Mouse (Mus musculus): ENCODE measurements at regions not wholly inside any gene's neighbourhood (a gene's known extent, or its start where the extent isn't known, plus 50 kb on each side); places are given as distances from the start of the nearest gene placed in this dataset.

GRCm38 (mm10) chr5:39181616-39182402 lies 305.2 kb upstream of the Clnk start:
- H3K9me3 ChIP-seq (replicated peaks; ENCODE audit: insufficient read depth, low read length): no peaks in the 10 kb centered on the region
- no peaks in the 10 kb centered on the region for H3K4me1 ChIP-seq (ENCODE audit: control insufficient read depth in 1 of 2, insufficient read depth in 2 of 2, low read length in 2 of 2)
- no peak overlapping the region for H3K9ac ChIP-seq (ENCODE audit: control insufficient read depth, low read depth, low read length, poor library complexity, severe bottlenecking)
- H3K4me3 ChIP-seq (ENCODE audit: control insufficient read depth in 1 of 2, insufficient read depth in 1 of 2, low read depth in 2 of 2, low read length in 2 of 2): no peak overlapping the region
- H3K36me3 ChIP-seq (ENCODE audit: control insufficient read depth in 1 of 2, insufficient read depth in 2 of 2, low read length in 2 of 2): no peaks in the 10 kb centered on the region
- H3K27ac ChIP-seq (ENCODE audit: control insufficient read depth, low read depth, low read length): no peak overlapping the region
- H3K79me2 ChIP-seq (ENCODE audit: control insufficient read depth, insufficient read depth, low read length, poor library complexity): no peaks in the 10 kb centered on the region
- DNase-seq (ENCODE audit: low read depth, low spot score): no peak
- TF ChIP-seq NRF1 (IDR thresholded peaks at IDR 0.05; ENCODE audit: insufficient read depth, low read depth, low read length, poor library complexity, severe bottlenecking) (no peak), ZMIZ1 (IDR thresholded peaks at IDR 0.05; ENCODE audit: low read depth, low read length) (no peak), POLR2AphosphoS5 (IDR thresholded peaks at IDR 0.05; ENCODE audit: borderline replicate concordance, low read depth, low read length) (no peak), POLR2AphosphoS2 (IDR thresholded peaks at IDR 0.05; ENCODE audit: low read length) (no peak), MXI1 (IDR thresholded peaks at IDR 0.05; ENCODE audit: low read depth, low read length) (no peak), SMC3 (IDR thresholded peaks at IDR 0.05; ENCODE audit: low read depth, low read length) (no peak), TCF12 (IDR thresholded peaks at IDR 0.05; ENCODE audit: low read depth, low read length) (no peak), MYB (IDR thresholded peaks at IDR 0.05; ENCODE audit: low read depth, low read length) (no peak), ZNF384 (IDR thresholded peaks at IDR 0.05; ENCODE audit: low read depth, low read length) (no peak), TAL1 (IDR thresholded peaks at IDR 0.05; ENCODE audit: low read length) (no peak), ZKSCAN1 (IDR thresholded peaks at IDR 0.05; ENCODE audit: low read depth, low read length) (no peak), UBTF (IDR thresholded peaks at IDR 0.05; ENCODE audit: borderline replicate concordance, insufficient read depth, low read depth, low read length) (no peak), MAX (IDR thresholded peaks at IDR 0.05; ENCODE audit: low read length) (no peak), HCFC1 (IDR thresholded peaks at IDR 0.05; ENCODE audit: low read depth, low read length) (no peak)
- no peaks in the 10 kb centered on the region for H3K27me3 ChIP-seq (ENCODE audit: control insufficient read depth in 1 of 2, insufficient read depth in 2 of 2, low read length in 2 of 2)

GRCm38 (mm10) chr5:39181028-39181427 lies 304.4 kb upstream of the Clnk start:
- Histone ChIP-seq H3K36me3 (ENCODE audit: control insufficient read depth in 1 of 2, insufficient read depth in 2 of 2, low read length in 2 of 2) (no peaks in the 10 kb centered on the region), H3K79me2 (ENCODE audit: control insufficient read depth, insufficient read depth, low read length, poor library complexity) (no peaks in the 10 kb centered on the region)
- TF ChIP-seq TBP (IDR thresholded peaks at IDR 0.05; ENCODE audit: low read depth, low read length) (no peak), USF1 (IDR thresholded peaks at IDR 0.05; ENCODE audit: low read depth, low read length) (no peak), ETS1 (IDR thresholded peaks at IDR 0.05; ENCODE audit: low read depth, low read length) (no peak), GABPA (IDR thresholded peaks at IDR 0.05; ENCODE audit: low read depth, low read length) (no peak), MYC (IDR thresholded peaks at IDR 0.05; ENCODE audit: low read depth, low read length) (no peak), MAX (IDR thresholded peaks at IDR 0.05; ENCODE audit: low read length) (no peak), NRF1 (IDR thresholded peaks at IDR 0.05; ENCODE audit: insufficient read depth, low read depth, low read length, poor library complexity, severe bottlenecking) (no peak), E2F4 (IDR thresholded peaks at IDR 0.05; ENCODE audit: borderline replicate concordance, low read depth, low read length) (no peak), MEF2A (IDR thresholded peaks at IDR 0.05; ENCODE audit: extremely low read depth, insufficient replicate concordance, low read depth, low read length, poor library complexity, severe bottlenecking) (no peak), CTCF (IDR thresholded peaks at IDR 0.05 in 2 of 3, conservative IDR thresholded peaks at IDR 0.05 in 1 of 3; ENCODE audit: control insufficient read depth in 1 of 3, insufficient read depth in 1 of 3, low read depth in 2 of 3, low read length in 3 of 3, poor library complexity in 1 of 3, severe bottlenecking in 1 of 3) (no peak), POLR2A (IDR thresholded peaks at IDR 0.05; ENCODE audit: control insufficient read depth in 1 of 2, insufficient read depth in 1 of 2, low read depth in 1 of 2, low read length in 2 of 2, poor library complexity in 1 of 2) (no peak), ZMIZ1 (IDR thresholded peaks at IDR 0.05; ENCODE audit: low read depth, low read length) (no peak), GATA1 (IDR thresholded peaks at IDR 0.05; ENCODE audit: low read depth, low read length) (no peak), ZC3H11A (IDR thresholded peaks at IDR 0.05; ENCODE audit: low read depth, low read length) (no peak)

More at GRCm38 (mm10) chr5:39181028-39181427, 304.4 kb upstream of the Clnk start:
- Histone ChIP-seq H3K9ac (ENCODE audit: control insufficient read depth, low read depth, low read length, poor library complexity, severe bottlenecking) (no peak overlapping the region), H3K9me3 (replicated peaks; ENCODE audit: insufficient read depth, low read length) (no peaks in the 10 kb centered on the region), H3K4me1 (ENCODE audit: control insufficient read depth in 1 of 2, insufficient read depth in 2 of 2, low read length in 2 of 2) (no peaks in the 10 kb centered on the region), H3K4me3 (ENCODE audit: control insufficient read depth in 1 of 2, insufficient read depth in 1 of 2, low read depth in 2 of 2, low read length in 2 of 2) (no peak overlapping the region), H3K27me3 (ENCODE audit: control insufficient read depth in 1 of 2, insufficient read depth in 2 of 2, low read length in 2 of 2) (no peaks in the 10 kb centered on the region), H3K27ac (ENCODE audit: control insufficient read depth, low read depth, low read length) (no peak overlapping the region)
- DNase-seq (ENCODE audit: low read depth, low spot score): no peak
